In the genomic region with DNA sequence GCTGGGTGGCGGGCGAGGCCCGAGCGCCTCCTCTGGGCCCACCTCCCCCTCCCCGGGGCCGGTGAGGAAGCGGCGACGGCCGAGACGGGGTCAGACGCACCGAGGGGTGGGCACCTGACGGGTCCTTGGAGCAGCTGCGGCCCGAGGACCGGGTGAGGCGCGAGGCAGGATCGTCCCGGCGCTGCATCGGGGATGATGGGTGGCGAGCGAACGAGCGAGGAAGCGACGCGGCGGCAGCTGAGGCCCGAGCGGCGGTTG, we compare ENCODE assay signal across 8 mouse cellular contexts. TPM values are rescaled to one million over a fixed set of nuclear protein-coding genes. Genes with fewer than 3 reads are reported as not detected.
DNase-seq lines count a peak whose midpoint lies in the region; ATAC-seq and TF ChIP-seq lines count a peak whose summit lies in the region.

No protein-coding gene starts in this region.

- H3K27ac ChIP-seq in kidney, postnatal 0 days: peak overlapping the region; percentile 98
- H3K27ac ChIP-seq in embryonic facial prominence, embryonic 12.5 days: peak overlapping the region; percentile 98
- H3K27ac ChIP-seq in intestine, embryonic 14.5 days (ENCODE audit: low read depth): peak overlapping the region; percentile 99
- H3K27ac ChIP-seq in midbrain, embryonic 16.5 days (ENCODE audit: low read length): peak overlapping the region; percentile 99

- no peaks in the 10 kb centered on the region for H3K9me3 ChIP-seq in kidney, postnatal 0 days (replicated peaks; ENCODE audit: low read length)
- H3K9me3 ChIP-seq in embryonic facial prominence, embryonic 12.5 days: no peaks in the 10 kb centered on the region
- H3K9me3 ChIP-seq in intestine, embryonic 14.5 days (ENCODE audit: control insufficient read depth, low read length): no peaks in the 10 kb centered on the region
- no peaks in the 10 kb centered on the region for H3K9me3 ChIP-seq in midbrain, embryonic 16.5 days (replicated peaks; ENCODE audit: control insufficient read depth, low read length, poor library complexity, severe bottlenecking)

- DNase-seq in kidney, postnatal 0 days (ENCODE audit: low spot score): no peak
- no peak for DNase-seq in kidney, adult 18-20 months
- DNase-seq in intestine, embryonic 14.5 days (ENCODE audit: low spot score): no peak
- DNase-seq in cerebellum, adult 18-20 months: no peak
- no peak for DNase-seq in adrenal gland, postnatal 36 days
- DNase-seq in layer of hippocampus, adult 11-12 months (ENCODE audit: low spot score): no peak

- peak overlapping the region; percentile 73 for H3K4me2 ChIP-seq in kidney, postnatal 0 days (ENCODE audit: low read length)
- H3K4me2 ChIP-seq in embryonic facial prominence, embryonic 12.5 days (replicated peaks): peak overlapping the region; percentile 79
- H3K4me2 ChIP-seq in intestine, embryonic 14.5 days (ENCODE audit: low read length): peak overlapping the region; percentile 65
- peak overlapping the region; percentile 63 for H3K4me2 ChIP-seq in midbrain, embryonic 16.5 days (ENCODE audit: low read length)

- H3K4me1 ChIP-seq in kidney, postnatal 0 days (replicated peaks; ENCODE audit: insufficient read depth, low read length): peaks cover 13% of the 10 kb centered on the region
- peaks cover 17% of the 10 kb centered on the region for H3K4me1 ChIP-seq in embryonic facial prominence, embryonic 12.5 days
- peaks cover 15% of the 10 kb centered on the region for H3K4me1 ChIP-seq in intestine, embryonic 14.5 days (replicated peaks; ENCODE audit: control insufficient read depth, insufficient read depth, low read length)
- H3K4me1 ChIP-seq in midbrain, embryonic 16.5 days (ENCODE audit: control insufficient read depth, insufficient read depth, low read length): peaks cover 28% of the 10 kb centered on the region

- peak; percentile 48 for ATAC-seq in kidney, postnatal 0 days (replicated peaks; ENCODE audit: low FRiP score, low read depth)
- peak; percentile 35; the same call in 1 of the 2 replicates for ATAC-seq in embryonic facial prominence, embryonic 12.5 days (ENCODE audit: insufficient number of reproducible peaks, insufficient read depth, low FRiP score, low TSS enrichment)
- peak; percentile 53; the same call in 1 of the 2 replicates for ATAC-seq in intestine, embryonic 14.5 days (replicated peaks; ENCODE audit: low FRiP score, low TSS enrichment, low read depth)
- ATAC-seq in midbrain, embryonic 16.5 days: peak; percentile 79

- H3K4me3 ChIP-seq in kidney, postnatal 0 days (replicated peaks; ENCODE audit: low read depth, low read length): peak overlapping the region; percentile 100
- H3K4me3 ChIP-seq in embryonic facial prominence, embryonic 12.5 days: peak overlapping the region; percentile 100
- peak overlapping the region; percentile 99 for H3K4me3 ChIP-seq in intestine, embryonic 14.5 days (ENCODE audit: low read depth, low read length)
- peak overlapping the region; percentile 99 for H3K4me3 ChIP-seq in midbrain, embryonic 16.5 days (ENCODE audit: low read depth, low read length)

- no peak for TF ChIP-seq CTCF in kidney, postnatal 0 days (IDR thresholded peaks at IDR 0.05; ENCODE audit: low read depth)

- no peaks in the 10 kb centered on the region for H3K27me3 ChIP-seq in kidney, postnatal 0 days (ENCODE audit: insufficient read depth, low read length)
- H3K27me3 ChIP-seq in embryonic facial prominence, embryonic 12.5 days: no peaks in the 10 kb centered on the region
- H3K27me3 ChIP-seq in intestine, embryonic 14.5 days (replicated peaks; ENCODE audit: control insufficient read depth, insufficient read depth, low read length): no peaks in the 10 kb centered on the region
- no peaks in the 10 kb centered on the region for H3K27me3 ChIP-seq in midbrain, embryonic 16.5 days (ENCODE audit: control insufficient read depth, insufficient read depth, low read depth, low read length)

- under 1% methylated on average over 33 of the region's 34 CpGs for WGBS in kidney, postnatal 0 days
- 0% methylated on average over 31 of the region's 34 CpGs for WGBS in embryonic facial prominence, embryonic 12.5 days
- 0% methylated on average over 30 of the region's 34 CpGs for WGBS in intestine, embryonic 14.5 days
- 0% methylated on average over 28 of the region's 34 CpGs for WGBS in midbrain, embryonic 16.5 days

- H3K36me3 ChIP-seq in kidney, postnatal 0 days (ENCODE audit: insufficient read depth, low read length): no peaks in the 10 kb centered on the region
- no peaks in the 10 kb centered on the region for H3K36me3 ChIP-seq in embryonic facial prominence, embryonic 12.5 days
- H3K36me3 ChIP-seq in intestine, embryonic 14.5 days (ENCODE audit: control insufficient read depth, insufficient read depth, low read length): no peaks in the 10 kb centered on the region
- no peaks in the 10 kb centered on the region for H3K36me3 ChIP-seq in midbrain, embryonic 16.5 days (ENCODE audit: control insufficient read depth, insufficient read depth, low read length)

- peak overlapping the region; percentile 92 for H3K9ac ChIP-seq in kidney, postnatal 0 days (ENCODE audit: low read depth, low read length)
- H3K9ac ChIP-seq in embryonic facial prominence, embryonic 12.5 days: peak overlapping the region; percentile 100
- H3K9ac ChIP-seq in intestine, embryonic 14.5 days (ENCODE audit: low read length): peak overlapping the region; percentile 96
- peak overlapping the region; percentile 99 for H3K9ac ChIP-seq in midbrain, embryonic 16.5 days (ENCODE audit: low read depth, low read length)

RNA-seq across cellular contexts. Expression of a gene that starts 0.2 kb away (rescaled TPM):
- polyA plus RNA-seq in kidney, postnatal 0 days (2015; fragmentation: Nextera tagmentation; extraction: Ambion mirVana): 86.4 and 90.6 TPM in 2 replicates
- 191 and 204 TPM in 2 replicates for polyA plus RNA-seq in embryonic facial prominence, embryonic 12.5 days (2016; fragmentation: Nextera tagmentation; extraction: Ambion mirVana)
- 96.5 and 106 TPM in 2 replicates for polyA plus RNA-seq in intestine, embryonic 14.5 days (2014; fragmentation: Nextera tagmentation; extraction: Ambion mirVana)
- 116 and 132 TPM in 2 replicates for polyA plus RNA-seq in midbrain, embryonic 16.5 days (2015; fragmentation: Nextera tagmentation; extraction: Ambion mirVana)
- total RNA-seq in adrenal gland, postnatal 36 days (2021): 10 to 100 TPM; 66.0 to 83.9 TPM

RNA-seq across cellular contexts. Expression of a gene that starts 45.3 kb away (rescaled TPM):
- polyA plus RNA-seq in kidney, postnatal 0 days (2015; fragmentation: Nextera tagmentation; extraction: Ambion mirVana): 12.4 and 12.9 TPM in 2 replicates
- 16.5 and 18.7 TPM in 2 replicates for polyA plus RNA-seq in embryonic facial prominence, embryonic 12.5 days (2016; fragmentation: Nextera tagmentation; extraction: Ambion mirVana)
- polyA plus RNA-seq in intestine, embryonic 14.5 days (2014; fragmentation: Nextera tagmentation; extraction: Ambion mirVana): 26.6 and 28.9 TPM in 2 replicates
- polyA plus RNA-seq in midbrain, embryonic 16.5 days (2015; fragmentation: Nextera tagmentation; extraction: Ambion mirVana): 16.8 and 18.2 TPM in 2 replicates
- total RNA-seq in adrenal gland, postnatal 36 days (2021): 10 to 100 TPM; 11.0 to 13.3 TPM
